Mouse (Mus musculus) c-Kit-negative CD71-positive TER-119-positive erythroid progenitor cells, embryonic 14.5 days (primary cell): ENCODE results near the gene Prima1.

Experiments
- DNase-seq: peaks from one replicate; pipeline ENCODE4 v3.0.0-alpha.2; 2013; ENCODE audit warnings: low read depth, low spot score

The Prima1 gene

DNA sequence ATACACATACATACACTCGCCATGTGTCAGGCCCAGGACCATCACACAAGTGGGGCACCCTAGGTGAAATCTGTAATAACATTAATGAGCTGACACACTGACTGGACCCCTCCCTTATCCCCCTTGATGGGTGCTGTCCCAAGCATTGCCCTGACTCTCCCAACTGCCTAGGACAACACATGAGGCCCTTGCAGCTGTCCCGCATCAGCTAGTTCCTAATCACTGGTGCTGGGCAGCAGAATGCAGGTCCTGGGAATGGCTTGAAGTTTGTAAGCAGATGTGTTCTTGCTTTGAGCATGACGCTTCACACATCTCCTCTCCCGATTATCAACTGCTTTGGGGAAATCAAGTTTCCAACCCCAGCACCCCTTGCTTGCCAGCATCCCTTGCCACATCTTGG, 15.8 kb downstream of the Prima1 start:
- no peak for DNase-seq

- no peak for DNase-seq
Measured at GRCm38 (mm10) chr12:103223671-103224070, 18.3 kb downstream of the Prima1 start.

- DNase-seq = no peak
Measured at GRCm38 (mm10) chr12:103215877-103216610, 25.9 kb downstream of the Prima1 start.

- no peak for DNase-seq
Measured at GRCm38 (mm10) chr12:103214797-103215196, 27.2 kb downstream of the Prima1 start.

- no peak for DNase-seq
Measured at GRCm38 (mm10) chr12:103214270-103214669, 27.7 kb downstream of the Prima1 start.

- no peak for DNase-seq
Measured at GRCm38 (mm10) chr12:103213591-103213990, 28.4 kb downstream of the Prima1 start.

DNA sequence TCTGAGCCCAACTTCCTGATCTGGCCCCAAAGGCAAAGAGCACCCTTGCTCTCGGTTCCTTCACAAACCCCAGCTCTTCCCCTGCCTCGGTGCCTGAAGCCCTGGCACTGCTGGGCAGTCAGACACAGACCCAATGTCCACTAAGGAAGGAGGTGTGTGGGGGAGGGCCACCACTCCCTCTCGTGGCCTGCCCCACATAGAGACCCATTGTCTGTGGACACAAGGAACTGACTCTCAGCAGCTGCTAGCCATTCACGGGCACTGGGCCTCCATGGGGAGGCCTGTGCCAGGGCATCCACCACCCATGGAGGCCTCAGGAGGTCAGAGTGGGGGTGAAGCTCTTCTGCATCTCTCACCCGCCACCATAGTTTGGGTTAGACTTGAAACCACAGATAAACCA, 30.9 kb downstream of the Prima1 start:
- no peak for DNase-seq

- DNase-seq = no peak
Measured at GRCm38 (mm10) chr12:103209581-103209980, 32.4 kb downstream of the Prima1 start.

DNA sequence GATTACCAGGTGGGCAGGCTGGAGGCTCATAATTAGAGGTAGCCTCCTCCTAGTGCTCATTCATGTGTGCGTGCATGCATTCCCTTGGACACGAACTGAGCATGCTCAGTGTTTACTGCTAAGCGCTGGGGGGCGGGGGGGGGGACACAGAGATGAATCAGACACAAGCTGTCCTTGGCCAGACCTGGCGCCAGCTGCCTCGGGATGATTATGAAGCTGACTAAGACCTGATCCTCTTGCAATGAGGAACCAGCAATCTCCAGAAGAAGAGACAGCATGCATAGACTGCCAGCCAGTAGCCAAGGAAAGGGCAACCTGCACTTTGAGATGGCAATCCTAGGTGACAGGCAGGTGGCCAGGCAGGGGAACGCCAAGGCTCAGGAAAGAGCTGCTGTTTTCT, 36.4 kb downstream of the Prima1 start:
- no peak for DNase-seq

DNA sequence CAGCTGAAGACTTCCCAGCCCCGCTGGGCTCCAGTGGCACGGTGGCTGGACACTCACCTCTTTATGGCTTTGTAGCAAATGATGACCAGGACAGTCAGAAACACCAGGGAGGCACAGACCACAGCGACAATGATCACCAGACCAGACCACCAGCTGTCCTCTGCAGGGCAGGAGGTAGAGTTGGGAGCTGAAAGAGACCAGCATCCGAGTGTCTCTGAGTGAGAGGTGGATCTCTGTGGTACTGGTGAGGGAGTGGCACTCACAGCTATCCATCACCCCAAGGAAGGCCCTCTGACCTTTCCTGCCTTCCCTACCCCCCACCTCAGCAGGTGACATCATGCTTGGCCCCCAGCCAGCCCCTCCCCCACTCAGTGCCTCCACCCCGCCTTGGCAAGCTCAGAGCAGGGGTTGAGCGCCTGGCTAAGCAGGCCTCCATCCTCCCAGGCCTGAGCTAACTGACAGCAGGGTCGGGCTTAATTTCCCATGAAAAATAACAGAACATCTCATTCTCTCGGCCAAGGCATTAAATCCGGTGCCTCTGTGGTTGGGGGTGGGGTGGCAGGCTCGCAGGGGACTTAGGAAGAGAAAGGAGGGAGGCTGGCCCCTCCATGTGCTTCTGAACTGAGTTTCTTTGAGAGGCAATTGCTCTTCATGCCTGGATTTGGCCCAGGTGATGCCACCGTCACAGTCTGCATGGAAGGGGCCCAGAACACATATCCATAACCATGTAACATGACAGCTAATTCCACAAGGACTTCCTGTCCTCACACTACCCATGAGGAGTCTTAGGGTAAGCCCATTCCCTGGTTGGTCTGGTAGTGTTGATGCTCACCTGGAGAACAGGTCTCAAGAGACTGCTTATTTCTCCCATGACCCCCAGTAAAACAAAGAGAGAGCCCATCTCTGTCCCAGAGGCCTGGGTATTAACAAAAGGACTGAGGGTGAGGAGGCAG, 39.1 kb downstream of the Prima1 start:
- no peak for DNase-seq

GRCm38 (mm10) chr12:103192996-103193395, 49.0 kb downstream of the Prima1 start:
- no peak for DNase-seq

DNA sequence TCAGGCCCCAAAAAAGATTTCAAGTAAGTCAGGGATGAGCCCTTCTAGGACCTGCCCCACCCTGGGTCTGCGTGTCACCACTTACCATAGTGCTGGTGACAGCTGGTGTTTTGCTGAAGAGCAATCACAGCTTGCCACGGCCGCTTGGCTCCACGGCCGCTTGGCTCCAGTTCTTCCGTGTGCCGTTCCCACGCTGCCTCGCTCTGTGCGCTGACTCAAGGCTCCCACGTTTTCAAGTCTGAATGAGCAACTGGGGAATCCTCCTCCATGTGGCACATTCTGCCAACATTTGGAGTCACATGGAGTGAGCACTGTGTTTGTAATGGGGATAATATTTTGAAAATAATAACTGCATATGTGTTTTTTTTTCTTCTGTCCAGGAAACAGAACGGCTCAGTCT, 52.2 kb downstream of the Prima1 start:
- no peak for DNase-seq

DNA sequence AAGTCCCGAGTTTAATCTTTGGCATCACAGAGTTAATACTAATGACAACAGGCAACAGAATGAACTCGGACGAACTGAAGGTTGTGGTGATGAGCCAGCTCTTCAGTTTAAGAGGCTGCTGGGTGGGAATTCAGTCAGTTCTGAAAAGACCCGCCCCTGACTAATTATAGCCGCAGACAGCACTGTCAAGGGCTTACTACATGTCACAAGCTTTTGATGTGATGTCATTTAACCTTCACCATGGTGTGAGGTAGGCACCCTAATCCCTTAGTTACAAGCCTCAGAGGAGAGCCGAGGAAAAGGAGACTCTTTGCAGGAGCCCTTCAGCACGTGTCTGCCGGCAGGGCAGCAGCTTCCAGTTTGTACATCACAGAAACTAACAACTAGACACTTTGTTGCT, 53.7 kb downstream of the Prima1 start:
- DNase-seq = no peak

DNA sequence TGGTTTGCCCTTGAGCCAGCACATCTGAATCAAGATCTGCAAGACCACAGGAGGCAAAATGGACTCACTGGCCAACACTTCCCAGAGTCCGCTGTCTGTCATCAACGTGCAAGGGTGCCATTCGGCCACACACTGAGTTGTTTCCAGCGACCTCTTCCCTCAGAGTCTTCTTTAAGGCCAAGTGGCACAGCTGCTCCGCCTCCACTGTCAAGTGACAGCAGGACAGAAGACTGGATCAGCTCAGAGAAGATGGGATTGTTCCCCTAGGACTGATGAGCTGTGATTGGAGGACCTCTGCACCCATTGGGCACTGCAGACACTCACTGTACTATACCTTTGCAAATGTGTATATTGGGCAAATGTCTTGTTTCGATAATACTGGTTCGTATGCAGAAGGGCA, 54.9 kb downstream of the Prima1 start:
- no peak for DNase-seq

- no peak for DNase-seq
Measured at GRCm38 (mm10) chr12:103183057-103183456, 58.9 kb downstream of the Prima1 start.

- DNase-seq = no peak
Measured at GRCm38 (mm10) chr12:103168892-103169291, 73.1 kb downstream of the Prima1 start.

- no peak for DNase-seq
Measured at GRCm38 (mm10) chr12:103164101-103165030, 77.6 kb downstream of the Prima1 start.

GRCm38 (mm10) chr12:103163596-103163995, 78.4 kb downstream of the Prima1 start:
- DNase-seq = no peak

- DNase-seq = no peak
Measured at GRCm38 (mm10) chr12:103160721-103161120, 81.2 kb downstream of the Prima1 start.

DNA sequence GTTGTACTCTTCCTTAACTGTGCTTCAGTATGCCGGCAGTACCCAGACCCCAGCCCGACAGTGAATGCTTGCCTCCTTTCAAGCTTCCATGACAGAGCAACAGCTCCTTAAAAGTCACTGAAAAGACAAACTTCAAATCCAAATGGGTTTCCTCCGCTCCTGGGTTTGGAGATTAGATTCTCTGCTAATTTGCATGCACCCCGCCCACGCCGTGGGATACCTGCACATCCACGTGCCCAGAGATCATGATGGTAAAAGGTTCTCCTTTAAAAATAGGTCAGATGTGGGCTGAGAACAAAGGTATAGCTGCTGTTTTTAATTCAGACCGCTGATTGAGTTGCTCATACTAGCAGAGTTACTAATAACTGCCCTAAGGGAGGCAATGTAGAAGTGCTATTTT, 82.9 kb downstream of the Prima1 start:
- DNase-seq = no peak

DNA sequence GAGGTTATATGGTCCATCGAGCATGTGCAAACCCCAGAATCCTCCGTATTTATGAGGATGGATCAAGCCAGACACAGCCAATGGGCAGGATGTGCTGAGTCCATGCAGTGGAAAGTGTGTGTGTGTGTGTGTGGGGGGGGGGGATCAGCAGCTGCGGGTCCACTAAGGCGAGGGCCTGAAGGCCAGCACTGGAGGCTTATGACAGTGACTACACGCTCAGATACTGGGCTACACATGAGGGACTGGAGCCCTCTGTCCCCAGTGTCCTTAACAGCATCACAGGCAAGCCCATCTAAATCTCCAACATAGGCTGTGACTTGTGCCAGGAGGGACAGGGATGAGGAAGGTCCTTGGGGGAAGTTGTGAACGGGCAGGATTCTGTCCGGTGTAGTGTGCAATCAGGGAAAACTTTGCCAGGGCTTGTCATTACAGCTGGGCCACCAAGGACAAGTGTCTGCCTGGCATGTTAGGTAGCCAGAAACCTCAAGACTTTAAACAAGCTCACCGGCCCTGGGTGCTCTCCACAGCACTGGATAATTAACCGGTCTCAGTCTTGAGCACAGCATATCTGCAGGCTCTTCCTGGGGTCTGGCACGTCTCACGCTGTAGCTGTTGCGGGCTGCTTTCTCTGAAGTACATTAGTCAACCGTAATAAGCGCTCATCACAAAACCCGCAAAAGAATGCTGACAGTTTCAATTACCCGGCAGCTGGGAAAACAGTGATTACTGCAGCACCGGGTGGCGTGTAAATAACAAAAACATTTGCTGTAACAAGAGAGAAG, 84.6 kb downstream of the Prima1 start:
- no peak for DNase-seq
